Mouse (Mus musculus) cerebellum, postnatal 14 days (tissue): ENCODE measurements around the gene Gm43552.
A peak's percentile ranks its signal among the peaks of the same experiment; 100 is the strongest.
"Not testable (repeated sequence)": the region's sequence is repeated elsewhere in the genome, so short reads cannot be mapped to it uniquely, and the experiment has no call there.

Experiments used
- DNase-seq, 2 experiments: peaks; one replicate each; pipeline ENCODE4 v3.0.0; 2021; ENCODE audit warnings: mixed read lengths in 2 of 2

Gm43552 gene

GRCm38 (mm10) chr5:65492716-65493531 lies at the start of gene Gm43552:
TSS of gene Gm43552 (minus strand) at chr5:65492833.
- DNase-seq, result peak; percentile 91 to 95

- DNase-seq, result no peak
These were observed 49.3 kb upstream of the Gm43552 start for GRCm38 (mm10) chr5:65541889-65542288.

GRCm38 (mm10) chr5:65539786-65540185 lies 47.2 kb upstream of the Gm43552 start:
- no peak for DNase-seq

DNA sequence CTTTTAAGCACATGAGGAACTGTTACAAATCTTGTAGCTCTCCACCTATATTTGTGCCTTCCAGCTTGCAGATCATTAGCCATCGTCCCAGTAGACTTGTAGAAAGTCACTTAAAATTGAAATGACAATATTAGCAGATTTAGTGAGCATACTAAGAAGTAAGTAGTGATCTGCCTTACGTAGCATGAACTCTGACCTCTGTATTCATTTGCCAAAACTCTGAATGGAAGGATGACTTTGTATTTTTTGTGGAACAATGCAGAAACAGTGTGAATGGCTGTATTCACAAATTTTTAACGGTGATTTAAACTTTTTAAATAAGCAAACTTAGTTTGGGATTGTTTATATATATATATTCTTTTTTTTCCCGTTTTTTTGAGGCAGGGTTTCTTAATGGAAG lies 46.2 kb upstream of the Gm43552 start:
- DNase-seq, result no peak

- no peak for DNase-seq
These were observed 45.5 kb upstream of the Gm43552 start for GRCm38 (mm10) chr5:65538121-65538520.

- DNase-seq, result peak in 1 of 2 experiments; percentile 64
These were observed 44.9 kb upstream of the Gm43552 start for GRCm38 (mm10) chr5:65537420-65538071.

GRCm38 (mm10) chr5:65536751-65537419 lies 44.3 kb upstream of the Gm43552 start, which contains the start of the genes Smim14 and Ube2k:
TSS of gene Smim14 (minus strand) at chr5:65537184.
TSS of gene Ube2k (plus strand) at chr5:65537233.
- DNase-seq, result peak; percentile 94 to 96

DNA sequence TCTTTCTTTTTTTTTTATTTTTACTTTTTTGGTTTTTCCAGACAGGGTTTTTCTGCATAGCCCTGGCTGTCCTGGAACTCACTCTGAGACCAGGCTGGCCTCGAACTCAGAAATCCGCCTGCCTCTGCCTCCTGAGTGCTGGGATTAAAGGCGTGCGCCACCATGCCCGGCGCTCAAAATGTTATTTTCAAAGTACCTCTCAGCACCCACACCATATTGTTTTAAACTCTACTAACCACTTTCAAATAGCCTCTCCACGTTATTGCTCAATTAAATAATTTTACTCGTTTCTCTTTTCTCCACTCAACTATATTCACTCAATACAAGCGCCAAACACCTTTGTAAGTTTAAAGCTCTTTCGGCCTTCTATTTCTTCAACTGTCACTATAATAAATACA lies 43.4 kb upstream of the Gm43552 start:
- DNase-seq, result not testable (repeated sequence)

DNA sequence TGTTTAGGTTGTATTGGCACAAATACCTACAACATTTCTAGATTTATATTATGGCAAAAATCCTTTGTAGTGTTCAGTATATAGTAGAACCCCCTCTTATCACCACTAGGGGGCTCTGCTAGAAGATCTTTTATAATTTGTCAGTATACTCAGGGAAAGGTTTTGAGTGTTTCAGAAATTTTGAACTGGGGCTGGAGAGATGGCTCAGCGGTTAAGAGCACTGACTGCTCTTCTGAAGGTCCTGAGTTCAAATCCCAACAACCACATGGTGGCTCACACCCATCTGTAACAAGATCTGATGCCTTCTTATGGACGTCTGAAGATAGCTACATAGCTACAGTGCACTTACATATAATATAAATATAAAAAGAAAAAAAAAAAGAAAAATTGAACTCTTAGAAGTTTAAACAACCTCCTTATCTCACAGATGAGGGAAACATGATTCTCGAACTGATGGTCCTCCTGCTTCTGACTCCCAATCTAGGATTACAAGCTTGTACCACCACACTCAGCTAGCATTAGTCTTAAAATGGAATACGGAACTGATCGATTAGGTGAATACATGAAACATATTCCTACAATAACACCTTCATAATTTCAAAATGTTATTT lies 42.9 kb upstream of the Gm43552 start:
- peak; percentile 49 to 55 for DNase-seq

DNA sequence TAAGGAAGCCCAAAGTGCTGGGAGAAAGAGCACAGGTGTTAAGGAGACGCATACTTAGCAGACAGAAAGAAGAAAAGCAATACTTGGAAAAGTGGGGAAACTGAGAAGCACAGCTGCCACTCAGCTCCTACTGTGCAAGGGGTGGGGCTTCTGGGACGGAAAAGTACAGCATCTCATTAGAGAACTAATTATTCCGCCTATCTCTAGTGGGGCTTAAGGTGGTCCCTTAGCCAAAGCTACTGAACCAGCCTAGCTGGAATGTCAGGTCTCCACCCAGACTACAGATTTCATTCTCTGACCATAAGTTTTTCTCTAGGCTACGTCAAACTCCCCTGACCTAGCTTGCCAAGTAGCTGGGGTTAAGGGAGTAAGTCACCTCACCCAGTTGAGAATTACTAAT lies 41.9 kb upstream of the Gm43552 start:
- DNase-seq, result no peak

- no peak for DNase-seq
These were observed 38.6 kb upstream of the Gm43552 start for GRCm38 (mm10) chr5:65531283-65531682.

- peak in 1 of 2 experiments; percentile 16 for DNase-seq
These were observed 33.2 kb upstream of the Gm43552 start for GRCm38 (mm10) chr5:65525674-65526443.

- no peak for DNase-seq
These were observed 32.2 kb upstream of the Gm43552 start for GRCm38 (mm10) chr5:65524831-65525230.

DNA sequence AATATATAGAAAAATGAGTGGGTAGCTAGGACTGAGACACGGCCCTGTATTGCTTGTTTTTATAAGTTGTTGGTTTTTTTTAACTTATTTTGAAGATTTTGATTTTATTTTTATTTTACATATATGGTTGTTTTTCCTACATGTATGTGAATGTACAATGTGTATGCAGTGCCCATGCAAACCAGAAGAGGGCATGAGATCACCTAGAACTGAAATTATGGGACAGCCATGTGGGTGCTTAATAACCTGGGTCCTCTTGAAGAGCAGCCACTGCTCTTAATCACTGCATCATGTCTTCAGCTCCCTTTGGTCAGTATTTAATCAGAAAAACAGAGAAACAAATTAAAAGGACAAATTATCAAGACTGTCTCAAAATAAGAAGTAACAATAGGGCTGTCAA lies 29.2 kb upstream of the Gm43552 start:
- DNase-seq, result no peak

DNA sequence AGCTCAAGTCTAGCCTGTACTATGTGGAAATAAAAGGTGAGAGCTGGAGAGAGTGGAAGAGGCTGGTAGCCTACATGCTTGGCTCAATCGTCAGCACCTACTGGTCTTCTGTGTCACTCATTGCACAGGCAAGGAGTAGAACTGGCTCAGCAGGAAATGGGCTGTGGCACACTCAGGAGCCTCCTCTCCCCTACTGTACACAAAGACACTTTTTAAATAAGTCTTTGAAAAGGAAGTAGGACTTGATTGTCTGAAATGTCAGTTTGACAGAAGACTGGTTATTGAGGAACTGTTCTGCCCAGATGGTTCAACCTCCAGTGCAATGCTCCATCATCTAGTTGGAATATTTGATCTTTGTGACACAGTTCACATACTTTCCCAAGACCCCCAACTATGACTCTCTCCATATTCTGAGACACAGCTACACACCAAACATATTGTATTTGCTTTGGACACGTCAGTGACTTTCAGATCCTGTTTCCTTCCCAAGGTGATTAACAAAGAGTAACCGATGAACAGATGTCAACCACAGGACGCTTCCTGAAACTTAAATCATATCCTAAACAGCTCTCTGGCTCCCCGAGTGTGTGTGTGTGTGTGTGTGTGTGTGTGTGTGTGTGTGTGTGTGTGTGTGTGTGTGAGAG lies 22.1 kb upstream of the Gm43552 start:
- DNase-seq, result no peak

DNA sequence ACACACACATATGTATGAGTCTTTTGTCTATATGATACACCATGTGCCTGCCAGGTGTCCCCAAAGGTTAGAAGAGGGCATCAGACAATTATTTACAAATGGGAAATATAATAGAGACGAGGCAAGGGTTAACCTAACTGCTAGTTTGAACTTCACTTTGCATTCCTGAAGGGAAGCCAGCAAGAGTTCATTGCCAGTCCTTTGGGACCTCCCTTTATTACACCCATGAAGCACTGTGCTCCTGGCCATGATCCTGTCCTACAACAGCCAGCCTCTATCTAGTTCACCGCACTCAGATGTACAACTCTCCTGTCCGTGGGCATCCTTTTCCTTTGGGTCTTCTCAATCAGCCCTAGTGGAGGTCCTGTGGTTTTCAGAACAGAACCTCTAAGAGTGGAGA lies 20.9 kb upstream of the Gm43552 start:
- no peak for DNase-seq

- no peak for DNase-seq
These were observed 15.8 kb upstream of the Gm43552 start for GRCm38 (mm10) chr5:65508395-65508794.

GRCm38 (mm10) chr5:65505786-65506185 lies 13.2 kb upstream of the Gm43552 start:
- peak; percentile 29 to 32 for DNase-seq

DNA sequence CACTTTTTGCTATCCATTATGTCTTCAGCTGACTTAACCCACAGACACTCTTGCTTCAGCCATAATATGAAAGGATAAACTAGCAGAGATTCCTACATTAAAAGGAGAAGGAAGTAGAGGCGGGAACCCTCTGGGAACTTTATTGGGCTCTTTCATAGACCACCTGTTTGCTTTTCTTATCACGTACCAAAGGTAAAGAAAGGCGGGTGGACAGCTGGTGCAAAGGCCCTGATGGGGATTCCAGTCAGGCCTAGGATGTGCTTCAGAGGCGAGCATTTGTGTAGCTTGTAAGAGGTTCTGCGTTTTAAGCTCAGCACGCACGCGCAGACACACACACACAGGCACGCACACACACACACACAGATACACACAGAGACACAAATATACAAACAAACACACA lies 8.8 kb upstream of the Gm43552 start:
- DNase-seq, result no peak

DNA sequence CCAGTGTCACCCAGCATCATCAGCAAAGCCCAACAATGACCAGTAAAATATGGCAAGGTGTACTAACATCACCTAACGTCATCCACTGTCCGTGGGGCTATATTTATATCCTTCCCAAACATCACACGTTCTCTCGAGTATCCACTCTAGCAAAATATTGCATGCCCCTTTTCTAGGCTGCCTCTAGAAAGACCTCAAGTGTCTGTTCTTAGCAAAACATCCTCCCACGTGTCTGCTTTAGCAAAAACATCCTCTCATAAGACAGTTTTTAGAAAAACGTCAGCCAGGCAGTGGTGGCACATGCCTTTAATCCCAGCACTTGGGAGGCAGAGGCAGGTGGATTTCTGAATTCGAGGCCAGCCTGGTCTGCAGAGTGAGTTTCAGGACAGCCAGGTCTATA lies 7.6 kb upstream of the Gm43552 start:
- DNase-seq, result no peak
